Mouse (Mus musculus) liver, postnatal 0 days (tissue): ENCODE measurements at regions not wholly inside any gene's neighbourhood (a gene's known extent, or its start where the extent isn't known, plus 50 kb on each side); places are given as distances from the start of the nearest gene placed in this dataset.

ENCODE experiments used
- ATAC-seq: fragments of 200-750 bp; cut with Nextera tagmentation; 2 replicates; pipeline ENCODE4 v1.8.0; 2017; ENCODE audit warnings: mild to moderate bottlenecking, moderate library complexity
- DNase-seq: peaks from one replicate; pipeline ENCODE4 v3.0.0-alpha.2; 2016
- H3K27ac ChIP-seq: fragments of 300-500 bp; sonication (generic); 2 replicates; pipeline ENCODE4 v1.5.1; 2014; ENCODE audit warnings: antibody characterized with exemption, moderate library complexity, mild to moderate bottlenecking, low read depth
- H3K27me3 ChIP-seq: fragments of 300-500 bp; sonication (generic); 2 replicates; pipeline ENCODE4 v1.6.1; 2014; ENCODE audit warnings: low read length, control low read depth, mixed read lengths; ENCODE audit not compliant: insufficient read depth
- H3K36me3 ChIP-seq: fragments of 300-500 bp; sonication (generic); replicated peaks from 2 replicates; pipeline ENCODE4 v1.6.1; 2014; ENCODE audit warnings: mild to moderate bottlenecking, control low read depth, low read length, moderate library complexity, mixed read lengths; ENCODE audit not compliant: insufficient read depth
- H3K4me1 ChIP-seq: fragments of 300-500 bp; sonication (generic); 2 replicates; pipeline ENCODE4 v1.6.1; 2014; ENCODE audit warnings: antibody characterized with exemption, mild to moderate bottlenecking, control low read depth; ENCODE audit not compliant: insufficient read depth
- H3K4me2 ChIP-seq: fragments of 300-500 bp; sonication (generic); 2 replicates; pipeline ENCODE4 v1.6.1; 2014; ENCODE audit warnings: low read depth, mild to moderate bottlenecking, low read length, moderate library complexity, mixed read lengths
- H3K4me3 ChIP-seq: fragments of 300-500 bp; sonication (generic); 2 replicates; pipeline ENCODE4 v1.5.1; 2014; ENCODE audit warnings: low read depth, low read length
- H3K9ac ChIP-seq: fragments of 300-500 bp; sonication (generic); replicated peaks from 2 replicates; pipeline ENCODE4 v1.6.1; 2014; ENCODE audit warnings: mild to moderate bottlenecking, moderate library complexity
- H3K9me3 ChIP-seq: fragments of 300-500 bp; sonication (generic); 2 replicates; pipeline ENCODE4 v1.6.1; 2016; ENCODE audit warnings: mild to moderate bottlenecking, control low read depth, low read length, mixed read lengths
- CTCF ChIP-seq: sonication (generic); IDR thresholded peaks from 2 replicates; pipeline ENCODE4 v1.5.1; 2016; ENCODE audit warnings: antibody characterized with exemption, low read depth
- EP300 ChIP-seq: IDR thresholded peaks from 2 replicates; pipeline ENCODE4 v1.6.1; 2016; ENCODE audit warnings: antibody characterized with exemption, low read depth, mild to moderate bottlenecking
- WGBS: fragments of 180-500 bp; shearing (Covaris S2); extraction: QIAGEN DNeasy Blood & Tissue Kit; methylation state at CpG from one replicate; pipeline ENCODE4 v1.1.7; 2014; ENCODE audit not compliant: insufficient replicate concordance; 5-methylcytosine and 5-hydroxymethylcytosine counted together

DNA sequence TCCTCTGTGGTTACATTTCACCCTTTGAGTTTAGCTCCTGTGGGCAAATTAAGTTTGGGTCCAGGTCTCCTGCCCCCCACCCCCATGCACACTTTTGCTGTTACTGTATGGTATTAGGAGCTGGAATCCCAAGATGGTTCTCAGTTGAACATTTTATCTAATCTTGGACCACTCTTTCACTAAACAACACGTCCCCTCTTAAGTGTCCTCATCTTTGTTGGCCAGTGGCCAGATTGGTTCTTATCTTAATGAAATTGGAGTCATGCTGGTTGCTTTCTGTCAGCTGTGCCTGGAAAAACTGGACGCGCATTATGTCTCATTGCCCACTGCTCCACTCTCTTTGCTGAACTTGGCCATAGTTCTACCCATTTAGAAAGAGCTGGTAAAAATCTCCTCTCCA lies 391.1 kb upstream of the Pbx1 start:
- ATAC-seq, result no peak
- 65% methylated on average over 3 of the region's 3 CpGs for WGBS
- no peaks in the 10 kb centered on the region for H3K36me3 ChIP-seq
- no peaks in the 10 kb centered on the region for H3K27me3 ChIP-seq
- no peak overlapping the region for H3K9ac ChIP-seq
- no peak overlapping the region for H3K4me2 ChIP-seq
- H3K9me3 ChIP-seq, result no peaks in the 10 kb centered on the region
- TF ChIP-seq EP300 (no peak), CTCF (no peak)
- no peak overlapping the region for H3K4me3 ChIP-seq
- no peak overlapping the region for H3K27ac ChIP-seq
- DNase-seq, result no peak
- no peaks in the 10 kb centered on the region for H3K4me1 ChIP-seq

GRCm38 (mm10) chr1:168818381-168818780 lies 386.3 kb upstream of the Pbx1 start:
- WGBS, result 73% methylated on average over 5 of the region's 5 CpGs
- Histone ChIP-seq H3K4me3 (no peak overlapping the region), H3K9ac (no peak overlapping the region), H3K27ac (no peak overlapping the region), H3K27me3 (no peaks in the 10 kb centered on the region), H3K4me1 (no peaks in the 10 kb centered on the region), H3K9me3 (no peaks in the 10 kb centered on the region), H3K36me3 (no peaks in the 10 kb centered on the region), H3K4me2 (no peak overlapping the region)
- DNase-seq (no peak), ATAC-seq (no peak)
- TF ChIP-seq CTCF, result no peak
- no peak for TF ChIP-seq EP300

GRCm38 (mm10) chr1:168807084-168807483 lies 375.0 kb upstream of the Pbx1 start:
- no peak for DNase-seq
- WGBS, result 49% methylated on average over 3 of the region's 3 CpGs
- no peaks in the 10 kb centered on the region for H3K27me3 ChIP-seq

DNA sequence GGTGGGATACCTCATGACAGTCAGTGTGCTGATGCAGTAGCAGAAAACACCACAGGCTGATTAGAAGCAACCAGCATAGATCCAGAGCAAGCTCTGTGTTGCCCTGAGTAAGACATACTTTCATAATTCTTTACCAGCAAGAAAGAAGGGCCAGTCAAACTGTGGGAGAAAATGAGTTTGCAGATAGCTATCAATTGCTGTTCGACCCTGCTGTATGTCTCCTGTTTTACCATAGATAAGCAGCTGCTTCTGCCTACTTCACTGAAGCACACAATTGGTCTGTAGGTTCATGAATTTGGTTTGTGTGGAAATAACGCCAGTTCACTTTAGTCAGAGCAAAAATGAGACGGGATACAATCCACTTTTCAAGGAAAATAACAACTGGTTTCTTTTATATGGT lies 373.4 kb upstream of the Pbx1 start:
- no peak overlapping the region for H3K9ac ChIP-seq
- no peaks in the 10 kb centered on the region for H3K4me1 ChIP-seq
- WGBS, result 48% methylated on average over 3 of the region's 3 CpGs
- TF ChIP-seq CTCF (no peak), EP300 (no peak)
- H3K27ac ChIP-seq, result no peak overlapping the region
- H3K36me3 ChIP-seq, result no peaks in the 10 kb centered on the region
- no peaks in the 10 kb centered on the region for H3K9me3 ChIP-seq
- no peak overlapping the region for H3K4me2 ChIP-seq
- no peaks in the 10 kb centered on the region for H3K27me3 ChIP-seq
- ATAC-seq (no peak), DNase-seq (no peak)
- no peak overlapping the region for H3K4me3 ChIP-seq

More at GRCm38 (mm10) chr1:168807084-168807483, 375.0 kb upstream of the Pbx1 start:
- Histone ChIP-seq H3K9me3 (no peaks in the 10 kb centered on the region), H3K36me3 (no peaks in the 10 kb centered on the region), H3K4me2 (no peak overlapping the region), H3K27ac (no peak overlapping the region), H3K4me1 (no peaks in the 10 kb centered on the region), H3K9ac (no peak overlapping the region), H3K4me3 (no peak overlapping the region)
- no peak for TF ChIP-seq CTCF
- no peak for TF ChIP-seq EP300
- no peak for ATAC-seq

DNA sequence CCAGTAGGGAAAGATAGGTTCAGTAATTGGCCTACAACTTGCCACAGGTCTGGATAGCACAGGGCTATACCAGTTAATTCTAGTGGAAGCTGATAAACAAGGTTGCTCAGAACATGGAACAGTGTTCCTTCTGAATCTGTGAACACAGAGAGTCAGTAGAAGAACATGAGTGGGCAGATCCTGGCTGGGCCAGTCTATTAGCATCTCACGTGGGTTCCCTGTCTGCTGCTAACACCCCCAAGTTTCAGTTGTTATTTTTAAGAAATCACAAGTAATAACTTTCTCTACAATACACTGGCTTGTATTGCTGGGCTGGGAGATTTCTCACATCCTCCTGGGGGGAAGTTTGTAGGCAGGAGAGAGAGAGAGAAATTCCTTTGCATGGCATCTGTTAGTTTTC lies 369.0 kb upstream of the Pbx1 start:
- H3K27me3 ChIP-seq, result no peaks in the 10 kb centered on the region
- no peak overlapping the region for H3K4me2 ChIP-seq
- no peak overlapping the region for H3K4me3 ChIP-seq
- ATAC-seq (no peak), DNase-seq (no peak)
- 55% methylated on average over 1 of the region's 1 CpGs for WGBS
- H3K36me3 ChIP-seq, result no peaks in the 10 kb centered on the region
- no peaks in the 10 kb centered on the region for H3K9me3 ChIP-seq
- H3K9ac ChIP-seq, result no peak overlapping the region
- TF ChIP-seq CTCF (no peak), EP300 (no peak)
- H3K4me1 ChIP-seq, result no peaks in the 10 kb centered on the region
- no peak overlapping the region for H3K27ac ChIP-seq

GRCm38 (mm10) chr1:168786731-168787130 lies 354.7 kb upstream of the Pbx1 start:
- Histone ChIP-seq H3K27me3 (no peaks in the 10 kb centered on the region), H3K27ac (no peak overlapping the region), H3K4me1 (no peaks in the 10 kb centered on the region), H3K9ac (no peak overlapping the region), H3K4me2 (no peak overlapping the region), H3K4me3 (no peak overlapping the region), H3K9me3 (no peaks in the 10 kb centered on the region), H3K36me3 (no peaks in the 10 kb centered on the region)
- ATAC-seq (no peak), DNase-seq (peak; percentile 48)
- TF ChIP-seq EP300, result no peak
- TF ChIP-seq CTCF, result no peak
- WGBS, result 32% methylated on average over 3 of the region's 3 CpGs

- DNase-seq (no peak), ATAC-seq (no peak)
- no peaks in the 10 kb centered on the region for H3K27me3 ChIP-seq
- H3K27ac ChIP-seq, result no peak overlapping the region
- no peak overlapping the region for H3K4me2 ChIP-seq
- TF ChIP-seq CTCF, result no peak
- TF ChIP-seq EP300, result no peak
- H3K36me3 ChIP-seq, result no peaks in the 10 kb centered on the region
- H3K9ac ChIP-seq, result no peak overlapping the region
- H3K4me3 ChIP-seq, result no peak overlapping the region
- no peaks in the 10 kb centered on the region for H3K9me3 ChIP-seq
- no peaks in the 10 kb centered on the region for H3K4me1 ChIP-seq
Observed at GRCm38 (mm10) chr1:168783851-168784250, 351.8 kb upstream of the Pbx1 start.
